Mouse (Mus musculus) stomach, embryonic 16.5 days (tissue): ENCODE results near the gene Mvb12a. TPM values are rescaled to one million over a fixed set of nuclear protein-coding genes. Genes with fewer than 3 reads are reported as not detected.

ENCODE experiments used
- ATAC-seq: fragments of 200-750 bp; cut with Nextera tagmentation; 2 replicates; pipeline ENCODE4 v1.8.0; 2017; ENCODE audit warnings: moderate number of reproducible peaks, moderate TSS enrichment; ENCODE audit not compliant: insufficient read depth, low FRiP score
- H3K27ac ChIP-seq: fragments of 300-500 bp; sonication (generic); 2 replicates; pipeline ENCODE4 v1.5.1; 2014; ENCODE audit warnings: low read length
- H3K27me3 ChIP-seq: fragments of 300-500 bp; sonication (generic); 2 replicates; pipeline ENCODE4 v1.6.1; 2014; ENCODE audit warnings: low read length, control low read depth, mixed read lengths; ENCODE audit not compliant: control insufficient read depth, insufficient read depth
- H3K36me3 ChIP-seq: fragments of 300-500 bp; sonication (generic); 2 replicates; pipeline ENCODE4 v1.6.1; 2014; ENCODE audit warnings: low read length; ENCODE audit not compliant: control insufficient read depth, insufficient read depth
- H3K4me1 ChIP-seq: fragments of 300-500 bp; sonication (generic); 2 replicates; pipeline ENCODE4 v1.6.1; 2014; ENCODE audit warnings: low read length, control low read depth, mixed read lengths; ENCODE audit not compliant: control insufficient read depth, insufficient read depth
- H3K4me2 ChIP-seq: fragments of 300-500 bp; sonication (generic); 2 replicates; pipeline ENCODE4 v1.6.1; 2014; ENCODE audit warnings: low read depth, low read length, mixed read lengths
- H3K4me3 ChIP-seq: fragments of 300-500 bp; sonication (generic); replicated peaks from 2 replicates; pipeline ENCODE4 v1.5.1; 2014; ENCODE audit warnings: mild to moderate bottlenecking, low read length
- H3K9ac ChIP-seq: fragments of 300-500 bp; sonication (generic); 2 replicates; pipeline ENCODE4 v1.6.1; 2014; ENCODE audit warnings: low read length
- H3K9me3 ChIP-seq: fragments of 300-500 bp; sonication (generic); replicated peaks from 2 replicates; pipeline ENCODE4 v1.6.1; 2016; ENCODE audit warnings: low read length, control low read depth; ENCODE audit not compliant: control insufficient read depth
- WGBS: fragments of 180-500 bp; shearing (Covaris S2); extraction: QIAGEN DNeasy Blood & Tissue Kit; methylation state at CpG from one replicate; pipeline ENCODE4 v1.1.7; 2014; 5-methylcytosine and 5-hydroxymethylcytosine counted together
- polyA plus RNA-seq: library from polyadenylated mRNA; unstranded; fragments of >200 nt; fragmentation: Nextera tagmentation; extraction: Ambion mirVana; gene quantifications from 2 replicates; pipeline ENCODE4 v1.2.1, GENCODE M21; 2015

Gene Mvb12a
- polyA plus RNA-seq, 1 experiment from 2014 or later, result 103 TPM

DNA sequence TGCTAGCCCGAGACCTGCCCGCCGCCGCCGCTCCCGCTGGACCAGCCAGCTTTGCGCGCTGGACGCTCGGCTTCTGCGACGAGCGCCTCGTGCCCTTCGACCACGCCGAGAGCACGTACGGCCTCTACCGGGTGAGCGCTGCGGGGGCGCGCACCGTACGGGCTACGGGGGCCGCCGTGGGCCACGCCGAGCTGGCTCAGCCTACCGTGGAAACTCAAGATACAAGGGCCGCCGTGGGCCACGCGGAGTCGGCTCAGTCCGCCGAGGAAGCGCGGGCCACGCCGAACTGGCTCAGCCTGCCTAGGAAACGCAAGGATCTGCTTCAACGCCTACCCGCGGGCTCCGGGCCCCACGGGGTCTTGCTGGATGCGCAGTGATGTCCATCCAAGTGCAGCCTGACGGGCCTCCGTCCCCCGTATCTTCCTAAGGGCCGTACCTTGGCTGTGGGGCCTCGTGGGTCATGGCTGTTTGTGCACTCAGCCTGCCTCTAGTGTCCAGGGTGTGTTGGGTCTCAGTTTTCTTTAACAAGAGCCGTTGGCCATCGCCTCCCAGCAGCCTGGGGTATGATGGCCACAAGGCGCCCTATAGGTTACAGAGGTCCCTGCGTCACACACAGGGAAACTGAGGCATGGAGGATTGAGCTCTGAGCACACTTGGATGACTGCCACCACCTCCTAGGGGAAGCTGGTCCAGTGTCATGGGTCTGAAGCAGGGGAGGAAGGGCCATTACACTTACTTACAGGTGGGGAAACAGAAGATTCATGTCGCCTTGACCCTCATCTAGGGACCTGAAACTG, 49.9 kb downstream of the Mvb12a start:
- peak overlapping the region; percentile 94 for H3K4me3 ChIP-seq
- H3K27ac ChIP-seq, result peak overlapping the region; percentile 99
- H3K4me1 ChIP-seq, result peaks cover 24% of the 10 kb centered on the region
- peak; percentile 71 for ATAC-seq
- no peaks in the 10 kb centered on the region for H3K27me3 ChIP-seq
- peak overlapping the region; percentile 68 for H3K4me2 ChIP-seq
- 4% methylated on average over 60 of the region's 60 CpGs for WGBS
- peak overlapping the region; percentile 98 for H3K9ac ChIP-seq
- no peaks in the 10 kb centered on the region for H3K9me3 ChIP-seq
- no peaks in the 10 kb centered on the region; the same call in 1 of the 2 replicates for H3K36me3 ChIP-seq

GRCm38 (mm10) chr8:71593556-71594323, 51.0 kb downstream of the Mvb12a start:
- Histone ChIP-seq H3K27me3 (no peaks in the 10 kb centered on the region), H3K4me3 (no peak overlapping the region), H3K9me3 (no peaks in the 10 kb centered on the region), H3K9ac (no peak overlapping the region), H3K4me1 (peaks cover 24% of the 10 kb centered on the region), H3K36me3 (no peaks in the 10 kb centered on the region; the same call in 1 of the 2 replicates), H3K4me2 (no peak overlapping the region), H3K27ac (no peak overlapping the region)
- no peak for ATAC-seq
- 92% methylated on average over 8 of the region's 8 CpGs for WGBS

DNA sequence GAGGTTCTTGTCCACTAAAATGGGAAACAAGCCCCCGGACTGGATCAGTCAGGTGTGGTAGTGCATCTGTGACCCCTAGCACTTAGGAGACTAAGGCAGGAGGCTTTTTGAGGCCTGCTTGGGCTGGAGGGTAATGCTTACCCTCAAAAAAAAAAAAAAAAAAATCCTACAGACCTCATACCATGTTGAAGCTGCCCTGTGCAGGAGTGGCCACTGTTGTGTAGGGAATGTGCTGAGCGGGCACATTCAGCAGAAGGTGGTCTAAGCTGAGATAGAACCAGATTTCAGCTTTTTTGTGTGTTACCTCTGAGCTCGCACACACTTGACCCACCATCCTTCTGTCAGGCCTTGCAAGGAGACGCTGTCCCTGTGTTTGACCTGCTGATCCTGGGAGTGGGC, 51.6 kb downstream of the Mvb12a start:
- H3K36me3 ChIP-seq, result no peaks in the 10 kb centered on the region; the same call in 1 of the 2 replicates
- no peak overlapping the region for H3K9ac ChIP-seq
- H3K4me3 ChIP-seq, result no peak overlapping the region
- H3K27ac ChIP-seq, result no peak overlapping the region
- 91% methylated on average over 4 of the region's 4 CpGs for WGBS
- H3K9me3 ChIP-seq, result no peaks in the 10 kb centered on the region
- no peak overlapping the region for H3K4me2 ChIP-seq
- H3K27me3 ChIP-seq, result no peaks in the 10 kb centered on the region
- peaks cover 24% of the 10 kb centered on the region for H3K4me1 ChIP-seq
- ATAC-seq, result no peak

DNA sequence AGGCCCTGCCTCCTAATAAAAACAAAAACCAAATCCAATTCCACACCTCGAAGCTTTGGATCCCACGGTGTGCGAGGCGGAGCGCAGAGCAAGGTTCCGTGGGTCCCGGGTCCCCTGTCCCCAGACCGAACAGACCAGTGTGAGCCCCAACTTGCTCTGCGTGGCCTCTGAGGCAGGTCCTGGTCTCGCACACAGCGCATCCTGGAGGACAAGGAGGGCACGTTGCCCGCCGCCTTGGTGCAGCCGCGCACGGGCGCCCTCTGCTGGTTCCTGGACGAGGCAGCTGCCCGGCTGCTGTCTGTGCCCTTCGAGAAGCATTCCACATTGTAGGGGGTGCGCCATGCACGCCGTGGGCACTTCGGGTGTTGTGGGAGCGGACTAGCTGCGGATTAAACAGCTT, 53.1 kb downstream of the Mvb12a start:
- Histone ChIP-seq H3K36me3 (no peaks in the 10 kb centered on the region; the same call in 1 of the 2 replicates), H3K27ac (no peak overlapping the region), H3K9ac (peak overlapping the region; percentile 46), H3K4me1 (peaks cover 21% of the 10 kb centered on the region), H3K4me3 (no peak overlapping the region), H3K27me3 (peaks cover 5% of the 10 kb centered on the region; the same call in 1 of the 2 replicates), H3K9me3 (no peaks in the 10 kb centered on the region), H3K4me2 (peak overlapping the region; percentile 19; the same call in 1 of the 2 replicates)
- 5% methylated on average over 27 of the region's 27 CpGs for WGBS
- peak; percentile 17; the same call in 1 of the 2 replicates for ATAC-seq

- peak overlapping the region; percentile 46; the same call in 1 of the 2 replicates for H3K9ac ChIP-seq
- ATAC-seq, result no peak
- peaks cover 16% of the 10 kb centered on the region for H3K4me1 ChIP-seq
- H3K9me3 ChIP-seq, result no peaks in the 10 kb centered on the region
- no peaks in the 10 kb centered on the region; the same call in 1 of the 2 replicates for H3K36me3 ChIP-seq
- WGBS, result 58% methylated on average over 6 of the region's 6 CpGs
- no peak overlapping the region for H3K27ac ChIP-seq
- H3K27me3 ChIP-seq, result peaks cover 6% of the 10 kb centered on the region; the same call in 1 of the 2 replicates
- no peak overlapping the region for H3K4me3 ChIP-seq
- H3K4me2 ChIP-seq, result no peak overlapping the region
Measured at GRCm38 (mm10) chr8:71596384-71596783, 53.7 kb downstream of the Mvb12a start.

GRCm38 (mm10) chr8:71596798-71597197, 54.1 kb downstream of the Mvb12a start:
- peaks cover 6% of the 10 kb centered on the region; the same call in 1 of the 2 replicates for H3K27me3 ChIP-seq
- no peak overlapping the region for H3K4me3 ChIP-seq
- H3K9ac ChIP-seq, result no peak overlapping the region
- peaks cover 15% of the 10 kb centered on the region for H3K4me1 ChIP-seq
- ATAC-seq, result no peak
- no peak overlapping the region for H3K4me2 ChIP-seq
- no peaks in the 10 kb centered on the region; the same call in 1 of the 2 replicates for H3K36me3 ChIP-seq
- 75% methylated on average over 4 of the region's 4 CpGs for WGBS
- no peaks in the 10 kb centered on the region for H3K9me3 ChIP-seq
- no peak overlapping the region for H3K27ac ChIP-seq

- Histone ChIP-seq H3K9me3 (no peaks in the 10 kb centered on the region), H3K4me3 (no peak within 1 kb of the TSS), H3K4me1 (peaks cover 18% of the 10 kb centered on the region), H3K27ac (no peak within 1 kb of the TSS), H3K36me3 (no peaks in the 10 kb centered on the region; the same call in 1 of the 2 replicates), H3K4me2 (no peak within 1 kb of the TSS), H3K27me3 (peaks cover 7% of the 10 kb centered on the region), H3K9ac (no peak within 1 kb of the TSS)
- 82% methylated on average over 3 of the region's 3 CpGs for WGBS
- ATAC-seq, result no peak
Measured at GRCm38 (mm10) chr8:71597451-71597850, 54.7 kb downstream of the Mvb12a start, which contains the start of gene Fam129c. Gene Fam129c, plus strand, starts transcription at chr8:71597648.
